8 mouse cellular contexts compared by ENCODE assay signal in genomic region chr13:107891946-107892345, GRCm38 (mm10).
A peak's percentile ranks its signal among the peaks of the same experiment; 100 is the strongest.
DNase-seq lines count a peak whose midpoint lies in the region; ATAC-seq and TF ChIP-seq lines count a peak whose summit lies in the region.

No protein-coding gene starts in this region.

- TF ChIP-seq CTCF in C2C12 (IDR thresholded peaks at IDR 0.05; ENCODE audit: control insufficient read depth, insufficient read depth, insufficient read length) = no peak
- TF ChIP-seq CTCF in liver, embryonic 14.5 days (IDR thresholded peaks at IDR 0.05; ENCODE audit: low read depth) = no peak

- no peaks in the 10 kb centered on the region for H3K27me3 ChIP-seq in C2C12 (ENCODE audit: control insufficient read depth, insufficient read depth, insufficient read length)
- peaks cover 30% of the 10 kb centered on the region for H3K27me3 ChIP-seq in heart, embryonic 12.5 days (replicated peaks)
- H3K27me3 ChIP-seq in liver, embryonic 14.5 days (ENCODE audit: control insufficient read depth, insufficient read depth, low read length) = peaks cover 67% of the 10 kb centered on the region

- WGBS in heart, embryonic 12.5 days = 17% methylated on average over 11 of the region's 11 CpGs
- 14% methylated on average over 11 of the region's 11 CpGs for WGBS in liver, embryonic 14.5 days (ENCODE audit: insufficient replicate concordance)

- peak; percentile 18 for DNase-seq in adrenal gland, postnatal 10 days
- DNase-seq in adrenal gland, adult 8-10 months = no peak
- DNase-seq in liver, embryonic 14.5 days (ENCODE audit: low read depth in 3 of 3, low spot score in 3 of 3) = no peak
- no peak for DNase-seq in c-Kit-positive CD71-positive TER-119-positive erythroid progenitor cells, embryonic 14.5 days (ENCODE audit: low spot score)
- no peak for DNase-seq in left cerebral cortex, postnatal 25 days (ENCODE audit: low spot score in 2 of 2)

- peaks cover 3% of the 10 kb centered on the region for H3K79me3 ChIP-seq in C2C12 (ENCODE audit: low read depth)

- TF ChIP-seq EP300 in liver, embryonic 14.5 days (IDR thresholded peaks at IDR 0.05; ENCODE audit: low read depth) = no peak

- no peak overlapping the region for H3ac ChIP-seq in C2C12 (ENCODE audit: control insufficient read depth, insufficient read length, low read depth)

- H3K4me3 ChIP-seq in C2C12 (ENCODE audit: insufficient read depth, poor library complexity, severe bottlenecking) = peak overlapping the region; percentile 7
- peak overlapping the region; percentile 85 for H3K4me3 ChIP-seq in heart, embryonic 12.5 days
- H3K4me3 ChIP-seq in liver, embryonic 14.5 days (ENCODE audit: insufficient read depth in 1 of 2, low read depth in 2 of 2, low read length in 2 of 2) = peak overlapping the region in 1 of 2 experiments; percentile 54; a peak in 2 of 4 replicates

- no peaks in the 10 kb centered on the region for H3K36me3 ChIP-seq in C2C12 (ENCODE audit: control insufficient read depth, insufficient read depth)
- no peaks in the 10 kb centered on the region for H3K36me3 ChIP-seq in heart, embryonic 12.5 days
- no peaks in the 10 kb centered on the region for H3K36me3 ChIP-seq in liver, embryonic 14.5 days (replicated peaks; ENCODE audit: control insufficient read depth, insufficient read depth, low read depth)

- H3K79me2 ChIP-seq in C2C12 (ENCODE audit: control insufficient read depth, insufficient read depth) = peaks cover 19% of the 10 kb centered on the region

- H3K9me3 ChIP-seq in heart, embryonic 12.5 days (replicated peaks) = no peaks in the 10 kb centered on the region
- no peaks in the 10 kb centered on the region for H3K9me3 ChIP-seq in liver, embryonic 14.5 days (ENCODE audit: control insufficient read depth, low read length)

- peak overlapping the region; percentile 82 for H3K4me2 ChIP-seq in heart, embryonic 12.5 days
- peak overlapping the region; percentile 73 for H3K4me2 ChIP-seq in liver, embryonic 14.5 days (ENCODE audit: low read depth)

- peak overlapping the region; percentile 70; the same call in 1 of the 2 replicates for H3K9ac ChIP-seq in heart, embryonic 12.5 days
- no peak overlapping the region for H3K9ac ChIP-seq in liver, embryonic 14.5 days (replicated peaks)

- peaks cover 12% of the 10 kb centered on the region for H3K4me1 ChIP-seq in heart, embryonic 12.5 days (replicated peaks)
- H3K4me1 ChIP-seq in liver, embryonic 14.5 days (replicated peaks; ENCODE audit: control insufficient read depth in 2 of 2, insufficient read depth in 2 of 2, low read length in 1 of 2) = peaks cover 0 to 4% of the 10 kb centered on the region in 2 experiments; a peak in 1 of 4 replicates

- no peak for ATAC-seq in heart, embryonic 12.5 days (ENCODE audit: insufficient number of reproducible peaks, low FRiP score)
- no peak for ATAC-seq in liver, embryonic 14.5 days (ENCODE audit: insufficient read depth)
- ATAC-seq in erythroid progenitor cell, adult 5-6 weeks (replicated peaks; ENCODE audit: low FRiP score, poor library complexity, severe bottlenecking) = no peak

- H3K27ac ChIP-seq in heart, embryonic 12.5 days (ENCODE audit: poor library complexity, severe bottlenecking) = no peak overlapping the region
- H3K27ac ChIP-seq in liver, embryonic 14.5 days = no peak overlapping the region

- intact Hi-C loops in left cerebral cortex, postnatal 25 days (cut with DNase I) = loop anchor here (5.0 kb wide), 4 partner anchors 80 to 565 kb away; partner anchors contain the start of genes Ercc8 and Ndufaf2

TF ChIP-seq in C2C12, 6 proteins besides CTCF, POLR2A, EP300 and RAD21:
- TF ChIP-seq MAX (IDR thresholded peaks at IDR 0.05) (no peak), MYOG (IDR thresholded peaks at IDR 0.05; ENCODE audit: control insufficient read depth, extremely low read depth, insufficient read length) (no peak), MYOD1 (IDR thresholded peaks at IDR 0.05; ENCODE audit: control insufficient read depth, insufficient read length, low read depth) (no peak), USF1 (IDR thresholded peaks at IDR 0.05; ENCODE audit: low read depth) (no peak)
TF ChIP-seq in C2C12: peak in this region for 0.
